Mouse (Mus musculus) forebrain, embryonic 12.5 days (tissue): ENCODE measurements around the gene Sun2. TPM values are rescaled to one million over a fixed set of nuclear protein-coding genes. Genes with fewer than 3 reads are reported as not detected.

Experiments used
- ATAC-seq: fragments of 200-750 bp; cut with Nextera tagmentation; 2 replicates; pipeline ENCODE4 v1.8.0; 2017; ENCODE audit warnings: moderate TSS enrichment; ENCODE audit not compliant: low FRiP score
- H3K27ac ChIP-seq: fragments of 300-500 bp; sonication (generic); 2 replicates; pipeline ENCODE4 v1.5.1; 2016; ENCODE audit warnings: mild to moderate bottlenecking
- H3K27me3 ChIP-seq: fragments of 300-500 bp; sonication (generic); 2 replicates; pipeline ENCODE4 v1.6.1; 2016; ENCODE audit warnings: mild to moderate bottlenecking
- H3K36me3 ChIP-seq: fragments of 300-500 bp; sonication (generic); replicated peaks from 2 replicates; pipeline ENCODE4 v1.6.1; 2016; ENCODE audit warnings: mild to moderate bottlenecking
- H3K4me1 ChIP-seq: fragments of 300-500 bp; sonication (generic); 2 replicates; pipeline ENCODE4 v1.6.1; 2016
- H3K4me2 ChIP-seq: fragments of 300-500 bp; sonication (generic); 2 replicates; pipeline ENCODE4 v1.6.1; 2016; ENCODE audit warnings: mild to moderate bottlenecking, moderate library complexity
- H3K4me3 ChIP-seq: fragments of 300-500 bp; sonication (generic); replicated peaks from 2 replicates; pipeline ENCODE4 v1.5.1; 2016; ENCODE audit warnings: mild to moderate bottlenecking
- H3K9ac ChIP-seq: fragments of 300-500 bp; sonication (generic); 2 replicates; pipeline ENCODE4 v1.6.1; 2016; ENCODE audit warnings: mild to moderate bottlenecking
- H3K9me3 ChIP-seq: fragments of 300-500 bp; sonication (generic); 2 replicates; pipeline ENCODE4 v1.6.1; 2016
- WGBS: fragments of 180-500 bp; shearing (Covaris S2); methylation state at CpG from one replicate; pipeline ENCODE4 v1.1.7; 2016; 5-methylcytosine and 5-hydroxymethylcytosine counted together
- polyA plus RNA-seq: library from polyadenylated mRNA; unstranded; fragments of >200 nt; fragmentation: Nextera tagmentation; extraction: Ambion mirVana; gene quantifications from 2 replicates; pipeline ENCODE4 v1.2.1, GENCODE M21; 2016

The Sun2 gene
- polyA plus RNA-seq, 1 experiment from 2014 or later: 6.2 TPM

- 0 out of 2 replicates have a peak overlapping the region, but pooled peaks have one; percentile 2 for H3K27ac ChIP-seq
- H3K4me2 ChIP-seq: no peak overlapping the region
- peaks cover 84% of the 10 kb centered on the region for H3K36me3 ChIP-seq
- no peak overlapping the region for H3K9ac ChIP-seq
- H3K4me1 ChIP-seq: peaks cover 3% of the 10 kb centered on the region; the same call in 1 of the 2 replicates
- H3K27me3 ChIP-seq: no peaks in the 10 kb centered on the region
- no peak overlapping the region for H3K4me3 ChIP-seq
- WGBS: 87% methylated on average over 8 of the region's 8 CpGs
- no peaks in the 10 kb centered on the region for H3K9me3 ChIP-seq
- ATAC-seq: no peak
These were observed 8.0 kb downstream of the Sun2 start for GRCm38 (mm10) chr15:79734311-79734710.

- no peak overlapping the region for H3K27ac ChIP-seq
- 71% methylated on average over 4 of the region's 4 CpGs for WGBS
- H3K9ac ChIP-seq: no peak overlapping the region
- peaks cover 84% of the 10 kb centered on the region for H3K36me3 ChIP-seq
- no peaks in the 10 kb centered on the region for H3K9me3 ChIP-seq
- H3K27me3 ChIP-seq: no peaks in the 10 kb centered on the region
- no peak for ATAC-seq
- peaks cover 3% of the 10 kb centered on the region; the same call in 1 of the 2 replicates for H3K4me1 ChIP-seq
- H3K4me3 ChIP-seq: no peak overlapping the region
- no peak overlapping the region for H3K4me2 ChIP-seq
These were observed 8.7 kb downstream of the Sun2 start for GRCm38 (mm10) chr15:79733640-79734039.

DNA sequence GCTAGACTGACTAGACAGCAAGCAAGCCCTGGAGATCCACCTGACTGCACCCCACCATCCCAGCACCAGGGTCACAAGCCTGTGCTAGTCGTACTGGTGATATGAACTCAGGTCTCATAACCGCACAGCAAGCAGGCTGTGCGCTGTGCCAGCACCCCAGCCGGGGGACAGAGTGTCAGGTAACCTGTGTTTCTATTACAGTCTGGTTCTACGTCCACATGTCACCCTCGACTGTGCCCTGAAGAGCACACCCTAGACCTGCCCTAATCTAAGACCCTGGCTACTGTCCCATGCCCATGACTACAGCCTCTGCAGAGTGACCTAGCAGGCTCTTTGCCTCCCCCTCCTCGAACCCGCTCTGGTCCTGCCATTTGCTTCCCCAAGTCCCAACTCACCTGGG lies 9.1 kb downstream of the Sun2 start:
- 96% methylated on average over 8 of the region's 8 CpGs for WGBS
- no peak overlapping the region for H3K4me3 ChIP-seq
- H3K9me3 ChIP-seq: no peaks in the 10 kb centered on the region
- H3K4me1 ChIP-seq: peaks cover 3% of the 10 kb centered on the region; the same call in 1 of the 2 replicates
- peaks cover 84% of the 10 kb centered on the region for H3K36me3 ChIP-seq
- no peak overlapping the region for H3K27ac ChIP-seq
- H3K4me2 ChIP-seq: no peak overlapping the region
- H3K27me3 ChIP-seq: no peaks in the 10 kb centered on the region
- ATAC-seq: no peak
- H3K9ac ChIP-seq: no peak overlapping the region

DNA sequence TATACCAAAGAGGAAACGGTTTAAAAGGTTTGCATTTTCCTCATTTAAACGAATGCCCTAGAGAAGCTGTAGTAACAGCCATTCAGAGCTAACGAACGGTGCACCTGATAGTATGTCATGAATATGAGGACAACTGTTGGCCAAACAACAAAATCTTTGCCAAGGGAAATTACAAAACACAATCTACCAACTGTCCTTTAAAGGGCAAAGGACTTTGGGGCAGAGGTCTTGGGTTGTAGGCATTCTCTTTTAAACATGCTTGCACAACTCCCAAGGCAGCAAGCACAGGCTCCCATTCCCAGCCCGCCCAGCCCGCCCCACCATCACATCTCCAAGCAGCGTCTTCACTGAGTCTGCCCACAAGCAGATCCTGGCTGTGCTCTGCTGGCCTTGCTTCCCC lies 10.8 kb downstream of the Sun2 start:
- no peak for ATAC-seq
- H3K4me1 ChIP-seq: peaks cover 3% of the 10 kb centered on the region; the same call in 1 of the 2 replicates
- H3K27ac ChIP-seq: no peak overlapping the region
- no peak overlapping the region for H3K4me2 ChIP-seq
- no peak overlapping the region for H3K9ac ChIP-seq
- H3K4me3 ChIP-seq: no peak overlapping the region
- peaks cover 84% of the 10 kb centered on the region for H3K36me3 ChIP-seq
- no peaks in the 10 kb centered on the region for H3K27me3 ChIP-seq
- 73% methylated on average over 7 of the region's 7 CpGs for WGBS
- no peaks in the 10 kb centered on the region for H3K9me3 ChIP-seq

- Histone ChIP-seq H3K9ac (no peak overlapping the region), H3K9me3 (no peaks in the 10 kb centered on the region), H3K4me3 (no peak overlapping the region), H3K27ac (no peak overlapping the region), H3K4me1 (no peaks in the 10 kb centered on the region), H3K4me2 (no peak overlapping the region), H3K27me3 (no peaks in the 10 kb centered on the region), H3K36me3 (peaks cover 85% of the 10 kb centered on the region)
- WGBS: 92% methylated on average over 10 of the region's 10 CpGs
- no peak for ATAC-seq
These were observed 13.5 kb downstream of the Sun2 start for GRCm38 (mm10) chr15:79728731-79729388.

DNA sequence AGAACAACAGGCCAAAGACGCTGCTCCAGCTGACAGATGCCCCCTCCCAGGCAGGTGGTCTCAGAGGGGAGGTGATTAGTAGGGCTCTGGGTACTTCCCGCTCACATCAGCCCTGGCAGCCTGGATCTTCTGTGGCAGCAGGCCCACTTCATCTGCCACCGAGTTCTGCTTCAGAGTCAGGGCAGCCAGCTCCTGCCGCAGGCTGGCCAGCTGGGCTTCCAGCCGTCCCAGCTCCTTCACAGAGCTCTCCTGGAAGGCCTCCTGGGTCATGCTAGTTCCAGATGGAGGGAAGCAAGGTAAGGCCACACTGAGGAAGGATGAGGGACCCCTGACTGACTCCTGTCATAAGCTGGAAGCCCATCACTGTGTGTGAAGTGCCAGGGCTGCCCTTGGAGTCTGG lies 14.0 kb downstream of the Sun2 start:
- H3K36me3 ChIP-seq: peaks cover 80% of the 10 kb centered on the region
- H3K27ac ChIP-seq: no peak overlapping the region

DNA sequence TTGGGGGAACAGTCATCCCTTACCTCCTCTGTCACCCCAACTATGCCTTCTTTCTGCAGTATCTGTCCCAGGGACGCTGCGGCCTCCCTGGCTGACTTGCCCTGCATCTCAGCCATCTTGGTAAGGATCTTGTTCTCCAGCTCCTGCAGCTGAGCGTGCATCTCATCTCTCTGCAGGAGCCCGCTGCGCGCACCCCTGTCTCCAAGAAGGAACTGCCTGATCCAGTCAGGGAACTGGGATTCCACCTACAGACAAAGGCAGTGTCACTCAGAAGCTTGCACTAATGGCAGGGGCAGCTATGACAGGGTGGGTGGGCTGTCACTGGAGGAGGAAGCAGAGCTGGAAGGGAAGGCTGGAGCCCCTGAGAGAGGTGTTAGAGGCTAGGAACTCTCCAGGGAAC lies 14.5 kb downstream of the Sun2 start:
- H3K27me3 ChIP-seq: no peaks in the 10 kb centered on the region
- WGBS: 76% methylated on average over 6 of the region's 6 CpGs
- peaks cover 76% of the 10 kb centered on the region for H3K36me3 ChIP-seq
- no peak overlapping the region for H3K9ac ChIP-seq
- H3K4me1 ChIP-seq: no peaks in the 10 kb centered on the region
- ATAC-seq: no peak
- no peak overlapping the region for H3K27ac ChIP-seq
- H3K4me3 ChIP-seq: no peak overlapping the region
- H3K4me2 ChIP-seq: no peak overlapping the region
- H3K9me3 ChIP-seq: no peaks in the 10 kb centered on the region

More for the DNA sequence above, 14.0 kb downstream of the Sun2 start:
- ATAC-seq: no peak
- 47% methylated on average over 5 of the region's 5 CpGs for WGBS
- no peak overlapping the region for H3K9ac ChIP-seq
- no peaks in the 10 kb centered on the region for H3K4me1 ChIP-seq
- no peak overlapping the region for H3K4me3 ChIP-seq
- H3K27me3 ChIP-seq: no peaks in the 10 kb centered on the region
- no peak overlapping the region for H3K4me2 ChIP-seq
- H3K9me3 ChIP-seq: no peaks in the 10 kb centered on the region

- H3K9me3 ChIP-seq: no peaks in the 10 kb centered on the region
- no peak for ATAC-seq
- no peaks in the 10 kb centered on the region for H3K4me1 ChIP-seq
- 90% methylated on average over 11 of the region's 11 CpGs for WGBS
- H3K27ac ChIP-seq: no peak overlapping the region
- H3K4me2 ChIP-seq: no peak overlapping the region
- H3K36me3 ChIP-seq: peaks cover 78% of the 10 kb centered on the region
- no peak overlapping the region for H3K9ac ChIP-seq
- H3K27me3 ChIP-seq: no peaks in the 10 kb centered on the region
- H3K4me3 ChIP-seq: no peak overlapping the region
These were observed 17.0 kb downstream of the Sun2 start for GRCm38 (mm10) chr15:79725190-79725789.

DNA sequence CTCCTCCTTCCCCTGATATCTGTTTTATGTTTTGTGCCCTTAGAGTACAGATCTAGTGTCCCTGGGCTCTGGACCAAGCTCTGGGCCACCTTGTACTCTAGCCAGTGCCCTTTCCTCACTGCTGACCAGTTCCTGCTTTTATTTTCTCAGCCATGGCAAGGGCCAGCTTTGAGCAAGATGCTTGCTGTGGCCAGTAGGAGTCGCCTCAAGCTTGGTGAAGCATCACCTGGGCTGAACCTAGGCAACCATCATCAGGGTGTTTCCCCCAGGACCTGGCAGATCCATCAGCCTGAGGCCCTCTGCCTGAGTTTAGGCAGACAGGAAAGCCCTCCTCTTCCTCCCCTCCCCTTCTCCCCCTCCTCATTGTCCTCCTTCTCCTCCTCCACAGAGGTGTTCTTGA lies 18.9 kb downstream of the Sun2 start:
- peaks cover 79% of the 10 kb centered on the region for H3K36me3 ChIP-seq
- WGBS: 29% methylated on average over 1 of the region's 1 CpGs
- ATAC-seq: no peak
- no peaks in the 10 kb centered on the region for H3K9me3 ChIP-seq
- no peak overlapping the region for H3K4me3 ChIP-seq
- no peak overlapping the region for H3K27ac ChIP-seq
- no peaks in the 10 kb centered on the region for H3K27me3 ChIP-seq
- H3K9ac ChIP-seq: no peak overlapping the region
- H3K4me2 ChIP-seq: no peak overlapping the region
- H3K4me1 ChIP-seq: no peaks in the 10 kb centered on the region

GRCm38 (mm10) chr15:79720796-79721195 lies 21.5 kb downstream of the Sun2 start:
- H3K4me2 ChIP-seq: no peak overlapping the region
- peaks cover 79% of the 10 kb centered on the region for H3K36me3 ChIP-seq
- ATAC-seq: no peak
- no peaks in the 10 kb centered on the region for H3K27me3 ChIP-seq
- no peak overlapping the region for H3K9ac ChIP-seq
- H3K9me3 ChIP-seq: no peaks in the 10 kb centered on the region
- no peak overlapping the region for H3K27ac ChIP-seq
- H3K4me1 ChIP-seq: no peaks in the 10 kb centered on the region
- H3K4me3 ChIP-seq: no peak overlapping the region
- 77% methylated on average over 4 of the region's 4 CpGs for WGBS

DNA sequence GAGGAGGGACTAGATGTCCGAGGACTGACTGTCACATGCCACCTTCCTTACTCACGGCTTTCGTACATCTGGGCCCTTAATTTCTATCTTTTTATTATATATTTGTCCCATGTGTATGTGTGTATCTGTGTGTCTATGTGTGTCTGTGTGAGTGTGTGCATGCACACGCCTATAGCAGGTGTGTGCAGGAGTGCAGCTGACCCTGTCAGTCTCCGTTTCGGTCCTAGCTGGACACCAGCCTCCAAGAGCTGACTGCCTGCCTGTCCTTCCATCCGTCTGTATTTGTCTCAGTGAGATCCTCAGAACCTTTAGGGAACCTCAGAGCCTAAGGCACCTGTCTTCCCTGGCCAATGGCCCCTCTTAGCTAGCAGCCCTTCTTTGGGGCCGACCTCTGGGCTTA lies 22.1 kb downstream of the Sun2 start:
- Histone ChIP-seq H3K4me3 (no peak overlapping the region), H3K4me1 (no peaks in the 10 kb centered on the region), H3K27me3 (no peaks in the 10 kb centered on the region), H3K27ac (no peak overlapping the region), H3K36me3 (peaks cover 80% of the 10 kb centered on the region), H3K9ac (no peak overlapping the region), H3K9me3 (no peaks in the 10 kb centered on the region), H3K4me2 (no peak overlapping the region)
- WGBS: 92% methylated on average over 8 of the region's 8 CpGs
- no peak for ATAC-seq

DNA sequence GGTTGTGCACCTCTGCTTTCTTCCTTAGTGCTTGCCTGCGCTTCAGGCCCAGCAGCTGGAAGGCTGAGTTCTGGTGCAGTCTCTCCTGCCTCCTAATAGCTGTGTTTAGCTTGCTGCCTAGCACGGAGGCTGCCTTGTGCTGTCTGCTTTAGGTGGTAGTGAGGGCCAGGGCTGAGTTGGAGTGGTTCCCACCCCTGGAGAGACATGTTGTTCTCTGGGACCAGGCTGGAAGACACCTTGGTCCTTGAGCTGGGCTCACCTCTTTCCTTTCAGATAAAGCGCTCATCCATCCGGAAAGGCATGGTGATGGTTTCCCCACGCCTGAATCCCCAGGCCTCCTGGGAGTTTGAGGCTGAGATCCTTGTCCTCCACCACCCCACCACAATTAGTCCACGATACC lies 25.6 kb downstream of the Sun2 start:
- H3K36me3 ChIP-seq: peaks cover 98% of the 10 kb centered on the region
- H3K9me3 ChIP-seq: no peaks in the 10 kb centered on the region
- no peaks in the 10 kb centered on the region for H3K4me1 ChIP-seq
- H3K4me3 ChIP-seq: no peak overlapping the region
- ATAC-seq: no peak
- no peak overlapping the region for H3K4me2 ChIP-seq
- no peak overlapping the region for H3K27ac ChIP-seq
- H3K27me3 ChIP-seq: no peaks in the 10 kb centered on the region
- no peak overlapping the region for H3K9ac ChIP-seq
- WGBS: 83% methylated on average over 6 of the region's 6 CpGs

- H3K27ac ChIP-seq: no peak overlapping the region
- ATAC-seq: no peak
- H3K9ac ChIP-seq: no peak overlapping the region
- peaks cover 100% of the 10 kb centered on the region for H3K36me3 ChIP-seq
- no peaks in the 10 kb centered on the region for H3K9me3 ChIP-seq
- H3K27me3 ChIP-seq: no peaks in the 10 kb centered on the region
- H3K4me1 ChIP-seq: no peaks in the 10 kb centered on the region
- no peak overlapping the region for H3K4me2 ChIP-seq
- H3K4me3 ChIP-seq: no peak overlapping the region
- WGBS: 93% methylated on average over 7 of the region's 7 CpGs
These were observed 26.7 kb downstream of the Sun2 start for GRCm38 (mm10) chr15:79715646-79716045.
